Mouse (Mus musculus) cerebellum, postnatal 4 days (tissue): ENCODE data around the gene Cfl1.

Experiments
- DNase-seq, 2 experiments: peaks; one replicate each; pipeline ENCODE4 v3.0.0; 2022; ENCODE audit warnings: low spot score in 2 of 2, mixed read lengths in 1 of 2

Gene Cfl1

DNA sequence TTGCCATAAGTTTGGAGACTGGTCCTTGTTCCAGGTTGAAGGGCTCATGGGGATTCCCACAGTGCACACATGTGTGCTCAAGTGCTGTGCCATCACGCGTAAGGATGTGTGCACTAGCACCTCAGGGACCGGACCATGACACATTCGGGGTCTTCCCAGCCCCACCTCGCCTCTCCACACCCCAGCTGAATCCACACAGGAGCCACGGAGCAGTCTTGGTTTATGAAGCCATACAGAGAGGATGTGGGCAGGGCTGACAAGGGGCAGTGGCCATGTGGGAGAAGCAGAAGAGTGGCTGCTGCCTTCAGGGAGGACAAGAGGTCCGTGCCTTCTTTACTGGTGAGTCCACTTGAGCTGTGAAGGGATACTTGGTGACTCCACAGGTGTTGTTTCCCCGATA, 25.2 kb upstream of the Cfl1 start:
- no peak for DNase-seq

- DNase-seq: no peak
These were observed 23.2 kb upstream of the Cfl1 start for GRCm38 (mm10) chr19:5466916-5467500.

GRCm38 (mm10) chr19:5468374-5468773, 21.9 kb upstream of the Cfl1 start, which contains the start of gene Ctsw:
Gene Ctsw, minus strand, starts transcription at chr19:5468507.
- DNase-seq: no peak

DNA sequence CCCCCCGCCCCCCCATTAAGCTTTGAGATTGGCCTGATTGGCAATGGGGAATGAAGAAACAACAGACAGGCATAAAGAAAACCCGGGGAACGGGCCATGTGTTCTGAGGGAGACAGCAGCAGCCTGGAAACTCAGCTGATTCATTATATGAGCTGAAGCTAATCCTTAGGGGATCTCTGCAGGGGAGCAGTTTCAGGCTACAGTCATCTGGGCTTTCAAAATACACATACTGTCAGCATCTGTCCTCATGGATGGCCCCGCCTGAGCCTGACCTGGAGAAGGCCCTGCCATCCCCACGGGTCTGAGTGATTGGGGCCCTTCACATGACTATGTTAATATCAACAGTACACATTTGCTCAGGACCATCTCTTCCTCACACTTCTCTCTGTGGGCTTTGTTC, 18.4 kb upstream of the Cfl1 start:
- no peak for DNase-seq

DNA sequence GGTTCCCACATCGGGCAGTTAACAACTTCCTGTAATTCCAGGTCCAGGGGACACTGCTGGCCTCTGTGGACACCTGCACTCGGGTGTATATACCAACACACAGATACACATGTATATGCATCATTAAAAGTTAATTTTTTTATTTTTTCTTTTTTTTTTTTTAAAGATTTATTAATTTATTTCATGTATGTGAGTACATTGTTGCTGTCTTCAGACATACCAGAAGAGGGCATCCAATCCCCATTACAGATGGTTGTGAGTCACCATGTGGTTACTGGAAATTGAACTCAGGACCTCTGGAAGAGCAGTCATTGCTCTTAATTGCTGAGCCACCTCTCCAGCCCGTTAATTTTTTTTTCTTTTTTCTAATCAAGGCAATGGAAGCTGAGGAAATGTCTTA, 17.4 kb upstream of the Cfl1 start:
- DNase-seq: no peak

DNA sequence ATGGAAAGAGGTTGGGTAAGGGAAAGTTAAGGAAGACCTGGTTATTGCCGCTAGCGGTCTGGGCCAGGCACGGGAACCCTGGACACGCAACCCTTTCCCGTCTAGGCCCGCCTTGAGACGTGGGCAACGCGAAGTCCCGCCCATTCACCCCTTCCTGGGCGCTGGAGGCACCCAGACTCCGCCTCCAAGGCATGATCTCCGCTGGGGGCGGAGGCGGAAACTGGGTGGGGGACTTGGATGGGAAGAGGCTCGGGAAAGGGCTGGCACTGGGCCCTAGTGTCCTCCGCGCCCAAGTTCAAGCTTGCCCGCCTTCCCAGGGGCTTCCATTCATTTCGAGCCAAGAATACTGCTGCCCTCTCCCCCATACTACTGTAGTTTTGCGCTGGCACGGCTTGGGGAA, 16.5 kb upstream of the Cfl1 start, which contains the start of gene Efemp2:
Gene Efemp2 (plus strand): TSS at position 235 of the 400 bp plus-strand sequence.
- DNase-seq: peak in 1 of 2 experiments; percentile 47

DNA sequence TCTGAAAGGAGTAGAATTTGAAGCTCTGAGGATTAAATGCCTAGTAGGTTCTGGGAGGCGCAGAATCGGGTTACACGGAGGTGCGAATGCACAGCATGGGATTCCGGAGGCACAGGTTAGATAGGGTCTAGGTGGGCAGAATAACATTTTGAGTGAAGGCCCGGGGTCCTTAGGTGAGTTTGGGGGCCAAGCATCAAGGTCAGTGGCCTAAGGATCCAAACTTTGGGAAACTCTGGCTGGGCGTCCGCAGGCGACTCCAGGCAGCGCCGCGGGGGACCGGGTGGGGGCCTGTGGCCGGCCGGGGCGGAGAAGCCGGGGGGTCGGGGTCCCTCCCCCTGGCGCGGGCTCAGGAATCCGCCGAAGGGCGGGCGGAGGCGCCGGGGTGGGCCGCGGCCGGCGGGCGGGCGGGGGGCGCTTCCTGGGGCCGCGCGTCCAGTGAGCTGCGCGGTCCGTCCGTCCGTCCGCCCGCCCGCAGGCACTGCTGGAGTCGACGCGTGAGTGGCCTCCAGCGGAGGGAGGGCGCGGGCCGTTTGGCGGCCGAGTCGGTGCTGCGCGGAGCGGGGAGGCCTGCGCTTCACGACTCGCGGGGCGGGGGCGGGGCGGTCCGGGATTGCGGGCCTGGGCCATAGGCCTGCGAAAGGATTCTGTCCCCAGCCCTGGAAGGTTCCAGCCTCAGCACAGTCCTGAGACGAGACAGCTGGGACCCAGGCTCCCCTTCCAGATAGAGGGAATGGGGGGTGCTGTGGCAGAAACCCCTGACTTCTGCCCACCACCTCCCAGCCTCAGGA, 15.8 kb upstream of the Cfl1 start:
- DNase-seq: peak in 1 of 2 experiments; percentile 52

GRCm38 (mm10) chr19:5475069-5475714, 15.1 kb upstream of the Cfl1 start:
- DNase-seq: no peak

- no peak for DNase-seq
These were observed 13.1 kb upstream of the Cfl1 start for GRCm38 (mm10) chr19:5477004-5477667.

- DNase-seq: no peak
These were observed 12.5 kb upstream of the Cfl1 start for GRCm38 (mm10) chr19:5477668-5478300.

GRCm38 (mm10) chr19:5480016-5480415, 10.2 kb upstream of the Cfl1 start:
- no peak for DNase-seq

GRCm38 (mm10) chr19:5481398-5481797, 8.9 kb upstream of the Cfl1 start:
- no peak for DNase-seq

- DNase-seq: no peak
These were observed 6.6 kb upstream of the Cfl1 start for GRCm38 (mm10) chr19:5483386-5484359.

GRCm38 (mm10) chr19:5484496-5484895, 5.8 kb upstream of the Cfl1 start:
- DNase-seq: no peak

GRCm38 (mm10) chr19:5485371-5485770, 4.9 kb upstream of the Cfl1 start:
- no peak for DNase-seq

- no peak for DNase-seq
These were observed 4.4 kb upstream of the Cfl1 start for GRCm38 (mm10) chr19:5485821-5486220.

- DNase-seq: no peak
These were observed 4.0 kb upstream of the Cfl1 start for GRCm38 (mm10) chr19:5486286-5486685.

GRCm38 (mm10) chr19:5486771-5487170, 3.5 kb upstream of the Cfl1 start:
- no peak for DNase-seq

GRCm38 (mm10) chr19:5487768-5488550, 2.3 kb upstream of the Cfl1 start, which contains the start of gene Mus81:
Gene Mus81, minus strand, starts transcription at chr19:5488402.
- DNase-seq: peak; percentile 87 to 94
